Mouse (Mus musculus): Measurements from ENCODE around the gene Gng2. TPM values are rescaled to one million over a fixed set of nuclear protein-coding genes. Genes with fewer than 3 reads are reported as not detected.

Gene Gng2
- total RNA-seq, 2 experiments from 2014 or later, result 2.4 to 6.6 TPM

- peak; percentile 14 for DNase-seq (ENCODE audit: low spot score)
These were observed 7.9 kb upstream of the Gng2 start for GRCm38 (mm10) chr14:19985107-19985911.

GRCm38 (mm10) chr14:19976421-19977270 lies 781 bp downstream of the Gng2 start:
- peak; percentile 34 for DNase-seq (ENCODE audit: low spot score)

- no peak for DNase-seq (ENCODE audit: low spot score)
These were observed 2.4 kb downstream of the Gng2 start for GRCm38 (mm10) chr14:19974978-19975493.

GRCm38 (mm10) chr14:19974429-19974828 lies 3.0 kb downstream of the Gng2 start:
- no peak for DNase-seq (ENCODE audit: low spot score)

- DNase-seq (ENCODE audit: low spot score), result no peak
These were observed 5.0 kb downstream of the Gng2 start for GRCm38 (mm10) chr14:19972316-19973029.

- DNase-seq (ENCODE audit: low spot score), result no peak
These were observed 6.6 kb downstream of the Gng2 start for GRCm38 (mm10) chr14:19970845-19971244.

- DNase-seq (ENCODE audit: low spot score), result no peak
These were observed 7.2 kb downstream of the Gng2 start for GRCm38 (mm10) chr14:19970106-19970785.

- no peak for DNase-seq (ENCODE audit: low spot score)
These were observed 7.9 kb downstream of the Gng2 start for GRCm38 (mm10) chr14:19969566-19969965.

- DNase-seq (ENCODE audit: low spot score), result no peak
These were observed 8.4 kb downstream of the Gng2 start for GRCm38 (mm10) chr14:19969011-19969521.

- no peak for DNase-seq (ENCODE audit: low spot score)
These were observed 9.0 kb downstream of the Gng2 start for GRCm38 (mm10) chr14:19968321-19969010.

- no peak for DNase-seq (ENCODE audit: low spot score)
These were observed 9.9 kb downstream of the Gng2 start for GRCm38 (mm10) chr14:19967482-19967881.

- DNase-seq (ENCODE audit: low spot score), result no peak
These were observed 13.4 kb downstream of the Gng2 start for GRCm38 (mm10) chr14:19963961-19964505.

- DNase-seq (ENCODE audit: low spot score), result no peak
These were observed 15.2 kb downstream of the Gng2 start for GRCm38 (mm10) chr14:19961924-19962915.

GRCm38 (mm10) chr14:19959860-19960259 lies 17.6 kb downstream of the Gng2 start:
- no peak for DNase-seq (ENCODE audit: low spot score)

GRCm38 (mm10) chr14:19955077-19955476 lies 22.4 kb downstream of the Gng2 start:
- no peak for DNase-seq (ENCODE audit: low spot score)

- DNase-seq (ENCODE audit: low spot score), result no peak
These were observed 26.6 kb downstream of the Gng2 start for GRCm38 (mm10) chr14:19950812-19951211.

GRCm38 (mm10) chr14:19949475-19949874 lies 28.0 kb downstream of the Gng2 start:
- no peak for DNase-seq (ENCODE audit: low spot score)

GRCm38 (mm10) chr14:19946221-19946620 lies 31.2 kb downstream of the Gng2 start:
- DNase-seq (ENCODE audit: low spot score), result no peak

- no peak for DNase-seq (ENCODE audit: low spot score)
These were observed 34.7 kb downstream of the Gng2 start for GRCm38 (mm10) chr14:19942732-19943131.

Data from gastrocnemius, adult 18-20 months (tissue).